Mouse (Mus musculus) hindlimb bud, embryonic 11.5 days (tissue): ENCODE measurements around the gene Fam19a3.
"Not testable (repeated sequence)": the region's sequence is repeated elsewhere in the genome, so short reads cannot be mapped to it uniquely, and the experiment has no call there.

Experiments
- DNase-seq: peaks from one replicate; pipeline ENCODE4 v3.0.0-alpha.2; 2012; ENCODE audit warnings: low read depth, low spot score; ENCODE audit errors: extremely low spot score

The Fam19a3 gene

GRCm38 (mm10) chr3:104767141-104767540 lies 14.5 kb downstream of the Fam19a3 start:
- DNase-seq, result no peak

GRCm38 (mm10) chr3:104765021-104765420 lies 16.6 kb downstream of the Fam19a3 start:
- DNase-seq, result no peak

- not testable (repeated sequence) for DNase-seq
Measured at GRCm38 (mm10) chr3:104762103-104762863, 19.4 kb downstream of the Fam19a3 start.

GRCm38 (mm10) chr3:104758869-104759268 lies 22.8 kb downstream of the Fam19a3 start:
- no peak for DNase-seq

GRCm38 (mm10) chr3:104758406-104758805 lies 23.2 kb downstream of the Fam19a3 start:
- DNase-seq, result peak; percentile 75

- not testable (repeated sequence) for DNase-seq
Measured at GRCm38 (mm10) chr3:104752845-104753244, 28.8 kb downstream of the Fam19a3 start.

GRCm38 (mm10) chr3:104743864-104744263 lies 37.8 kb downstream of the Fam19a3 start:
- DNase-seq, result no peak

- no peak for DNase-seq
Measured at GRCm38 (mm10) chr3:104743161-104743560, 38.5 kb downstream of the Fam19a3 start.

GRCm38 (mm10) chr3:104741954-104742353 lies 39.7 kb downstream of the Fam19a3 start:
- DNase-seq, result no peak

- DNase-seq, result no peak
Measured at GRCm38 (mm10) chr3:104734654-104735053, 47.0 kb downstream of the Fam19a3 start.

- no peak for DNase-seq
Measured at GRCm38 (mm10) chr3:104732907-104733306, 48.7 kb downstream of the Fam19a3 start.

GRCm38 (mm10) chr3:104729270-104729839 lies 52.3 kb downstream of the Fam19a3 start:
- DNase-seq, result no peak
